Mouse (Mus musculus) ovary, postnatal 36 days (tissue): ENCODE data around the gene Rtn4rl1.
"Not testable (repeated sequence)": the region's sequence is repeated elsewhere in the genome, so short reads cannot be mapped to it uniquely, and the experiment has no call there.

ENCODE experiments used
- DNase-seq: peaks from one replicate; pipeline ENCODE4 v3.0.0; 2022; ENCODE audit warnings: low spot score, mixed read lengths

The Rtn4rl1 gene

GRCm38 (mm10) chr11:75275035-75275434 is 81.5 kb downstream of the Rtn4rl1 start:
- DNase-seq, result no peak

GRCm38 (mm10) chr11:75278115-75278514 is 84.5 kb downstream of the Rtn4rl1 start:
- DNase-seq, result no peak

GRCm38 (mm10) chr11:75279013-75279341 is 85.4 kb downstream of the Rtn4rl1 start:
- no peak for DNase-seq

GRCm38 (mm10) chr11:75279342-75280065 is 85.9 kb downstream of the Rtn4rl1 start:
- DNase-seq, result peak; percentile 39

- no peak for DNase-seq
These were observed 86.5 kb downstream of the Rtn4rl1 start for GRCm38 (mm10) chr11:75280066-75280410.

- DNase-seq, result no peak
These were observed 86.9 kb downstream of the Rtn4rl1 start for GRCm38 (mm10) chr11:75280435-75281001.

- no peak for DNase-seq
These were observed 88.0 kb downstream of the Rtn4rl1 start for GRCm38 (mm10) chr11:75281380-75282256.

- no peak for DNase-seq
These were observed 89.0 kb downstream of the Rtn4rl1 start for GRCm38 (mm10) chr11:75282496-75283120.

GRCm38 (mm10) chr11:75283784-75284183 is 90.2 kb downstream of the Rtn4rl1 start:
- DNase-seq, result not testable (repeated sequence)

- no peak for DNase-seq
These were observed 92.4 kb downstream of the Rtn4rl1 start for GRCm38 (mm10) chr11:75285893-75286467.

- DNase-seq, result no peak
These were observed 93.3 kb downstream of the Rtn4rl1 start for GRCm38 (mm10) chr11:75286868-75287267.

- no peak for DNase-seq
These were observed 94.4 kb downstream of the Rtn4rl1 start for GRCm38 (mm10) chr11:75287940-75288339.

GRCm38 (mm10) chr11:75288517-75288916 is 94.9 kb downstream of the Rtn4rl1 start:
- DNase-seq, result no peak

- DNase-seq, result no peak
These were observed 95.5 kb downstream of the Rtn4rl1 start for GRCm38 (mm10) chr11:75289120-75289519.

GRCm38 (mm10) chr11:75290566-75291271 is 97.1 kb downstream of the Rtn4rl1 start:
- peak; percentile 73 for DNase-seq

GRCm38 (mm10) chr11:75291389-75292215 is 98.0 kb downstream of the Rtn4rl1 start:
- no peak for DNase-seq

- DNase-seq, result no peak
These were observed 98.7 kb downstream of the Rtn4rl1 start for GRCm38 (mm10) chr11:75292281-75292680.

GRCm38 (mm10) chr11:75293852-75294361 is 100.3 kb downstream of the Rtn4rl1 start:
- DNase-seq, result no peak

GRCm38 (mm10) chr11:75294862-75295261 is 101.3 kb downstream of the Rtn4rl1 start:
- DNase-seq, result no peak

- DNase-seq, result not testable (repeated sequence)
These were observed 102.0 kb downstream of the Rtn4rl1 start for GRCm38 (mm10) chr11:75295534-75295933.
